Mouse (Mus musculus): ENCODE results near the gene Lmo4.
A peak's percentile ranks its signal among the peaks of the same experiment; 100 is the strongest.

Lmo4 gene

GRCm38 (mm10) chr3:144204413-144205311, at the start of gene Lmo4:
Gene Lmo4 (minus strand): TSS chr3:144205220.
- peak; percentile 91 for DNase-seq (ENCODE audit: low spot score)

- no peak for DNase-seq (ENCODE audit: low spot score)
These were observed 49.3 kb upstream of the Lmo4 start for GRCm38 (mm10) chr3:144254281-144254680.

DNA sequence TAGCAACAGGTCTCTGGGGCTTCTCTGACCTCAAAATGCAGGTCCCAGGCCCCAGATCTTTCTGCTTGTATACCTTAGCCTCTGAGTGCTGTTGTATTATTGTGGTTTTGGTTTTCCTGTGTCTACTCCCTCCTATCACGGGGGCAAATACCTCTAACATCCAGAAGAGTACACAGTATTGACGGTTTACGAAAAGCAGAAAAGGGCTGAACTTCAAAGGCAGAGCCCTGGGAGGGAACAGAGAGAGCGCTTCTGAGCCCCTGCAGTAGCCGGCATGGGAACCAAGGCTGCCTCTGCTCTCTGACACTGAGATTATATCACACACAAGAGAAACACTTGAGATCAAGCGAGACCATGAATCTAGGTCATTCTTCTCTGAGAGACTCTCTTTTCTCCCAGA, 48.0 kb upstream of the Lmo4 start:
- DNase-seq (ENCODE audit: low spot score) = no peak

DNA sequence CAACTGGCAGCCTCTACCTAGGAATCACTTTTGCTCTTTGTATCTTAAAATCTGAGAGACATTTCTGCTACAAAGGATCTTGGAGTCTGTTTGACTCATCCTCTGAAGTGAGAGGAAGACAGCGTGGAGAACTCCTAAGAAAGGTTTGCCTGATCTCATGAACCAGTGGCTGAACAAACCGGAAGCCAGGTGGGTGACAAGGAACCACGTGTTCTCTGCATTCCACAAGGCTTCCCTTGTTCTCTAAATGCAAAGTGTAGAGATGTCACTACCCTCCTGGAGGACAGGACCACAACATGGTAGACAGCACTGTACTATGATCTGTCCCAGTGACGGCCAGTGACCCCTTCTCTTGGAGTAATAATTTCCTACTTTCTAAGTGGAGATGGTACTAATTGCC, 47.1 kb upstream of the Lmo4 start:
- no peak for DNase-seq (ENCODE audit: low spot score)

GRCm38 (mm10) chr3:144242025-144242673, 37.1 kb upstream of the Lmo4 start:
- DNase-seq (ENCODE audit: low spot score) = peak; percentile 86

DNA sequence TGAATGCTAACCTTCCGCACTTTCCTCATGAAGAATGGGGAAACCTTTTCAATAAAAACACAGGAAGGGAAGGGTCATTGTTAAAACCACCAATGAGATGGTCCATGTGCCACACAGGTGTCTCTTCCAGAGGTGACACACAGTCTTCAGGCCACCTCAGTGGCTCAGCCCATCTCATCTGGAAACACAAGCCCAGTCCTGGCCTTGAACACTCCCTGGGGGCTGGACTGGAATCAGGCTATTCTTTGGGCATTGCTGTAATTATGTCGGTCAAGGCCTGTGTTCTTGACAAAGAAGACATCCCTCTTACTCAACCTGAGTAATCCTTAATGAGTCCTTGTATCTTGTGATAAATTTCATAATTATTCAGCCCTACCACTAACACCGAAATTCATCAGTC, 36.1 kb upstream of the Lmo4 start:
- no peak for DNase-seq (ENCODE audit: low spot score)

GRCm38 (mm10) chr3:144238482-144238881, 33.5 kb upstream of the Lmo4 start:
- DNase-seq (ENCODE audit: low spot score) = no peak

DNA sequence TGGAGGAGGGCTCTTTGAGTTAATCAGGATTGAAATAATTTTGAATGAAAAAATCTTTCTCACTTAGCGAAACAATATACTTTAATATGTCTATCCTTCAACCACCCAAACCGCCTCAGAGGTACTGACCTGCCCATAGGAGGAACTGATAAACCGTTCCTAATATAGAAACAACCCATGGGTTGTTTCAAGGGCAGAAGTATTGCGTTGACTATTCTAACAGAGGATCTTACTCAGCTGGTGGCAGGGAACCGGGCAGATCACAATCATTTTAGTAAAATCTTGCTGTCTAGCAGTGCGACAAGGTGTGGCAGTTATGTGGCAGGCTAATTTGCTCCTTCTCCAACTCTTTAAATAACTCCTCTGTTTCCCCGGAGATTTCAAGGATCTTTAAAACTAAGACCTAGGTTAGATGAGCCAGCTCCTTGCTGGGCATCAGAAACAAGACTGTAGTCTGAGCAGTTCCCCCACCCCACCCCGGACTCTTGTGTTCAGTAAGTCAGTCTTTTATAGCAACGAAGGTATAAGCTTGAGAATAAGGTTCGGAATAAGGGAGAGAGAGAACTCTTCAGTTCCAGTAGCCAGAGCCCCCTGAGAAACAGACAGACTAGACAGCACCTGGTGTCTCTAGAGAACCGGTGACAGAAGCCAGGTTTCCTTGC, 27.5 kb upstream of the Lmo4 start:
- DNase-seq (ENCODE audit: low spot score) = no peak

DNA sequence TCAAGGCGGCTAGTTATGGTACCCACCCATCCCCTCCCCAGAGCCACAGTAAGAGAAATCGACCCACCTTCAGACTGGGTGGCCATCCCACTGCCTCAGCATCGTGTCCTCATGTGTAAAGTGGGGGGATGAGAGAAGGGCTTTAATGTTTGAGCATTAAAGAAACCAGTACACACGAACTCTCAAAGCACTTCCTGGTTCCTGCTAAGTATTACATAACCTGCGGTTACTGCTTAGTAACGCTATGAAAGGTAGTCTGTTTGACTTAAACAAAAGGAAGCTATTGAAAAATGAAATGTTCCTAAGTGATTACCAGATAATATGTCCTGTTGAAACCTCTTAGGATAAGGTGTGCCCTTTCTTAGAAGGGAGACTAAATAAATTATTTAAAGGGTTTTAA, 26.9 kb upstream of the Lmo4 start:
- DNase-seq (ENCODE audit: low spot score) = no peak

DNA sequence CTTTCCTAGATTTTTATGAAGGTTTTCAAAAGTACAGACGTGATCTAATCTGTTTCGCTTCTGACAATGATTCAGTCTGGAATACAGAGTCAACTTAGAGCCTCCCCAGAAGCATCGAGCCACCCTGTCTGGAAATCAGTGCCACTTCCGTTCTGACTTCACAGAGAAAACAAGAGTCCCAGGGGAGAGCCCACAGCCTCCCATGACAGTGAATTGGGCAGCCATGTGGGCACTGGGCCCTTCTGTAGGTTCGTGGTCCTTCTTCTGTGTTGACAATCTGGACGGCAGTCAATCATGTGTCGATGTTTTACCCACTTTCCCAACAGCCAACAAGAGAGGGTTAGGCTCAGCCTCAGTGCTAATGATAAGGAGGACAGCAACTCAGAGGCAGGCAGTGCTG, 26.4 kb upstream of the Lmo4 start:
- DNase-seq (ENCODE audit: low spot score) = no peak

DNA sequence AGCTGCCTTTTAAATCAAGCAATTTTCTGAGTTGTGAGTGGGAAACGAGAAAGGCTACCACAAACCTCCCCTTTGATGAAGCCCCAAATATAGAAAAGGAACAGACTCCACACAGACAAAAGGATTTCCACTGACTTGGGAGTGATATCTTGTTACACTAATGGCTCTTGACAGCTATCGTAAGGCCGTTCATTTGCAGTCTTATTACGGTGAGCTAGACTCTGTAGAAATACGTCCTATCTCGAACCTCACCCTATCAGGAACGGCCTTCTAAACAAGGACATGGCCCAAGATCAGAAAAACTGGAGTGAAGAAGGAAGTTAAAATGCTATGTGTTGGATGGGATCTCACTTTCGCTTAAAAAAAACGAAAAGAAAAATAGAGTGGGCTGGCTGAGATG, 25.0 kb upstream of the Lmo4 start:
- DNase-seq (ENCODE audit: low spot score) = no peak

GRCm38 (mm10) chr3:144229312-144229711, 24.3 kb upstream of the Lmo4 start:
- DNase-seq (ENCODE audit: low spot score) = no peak

GRCm38 (mm10) chr3:144225456-144226240, 20.6 kb upstream of the Lmo4 start:
- peak; percentile 51 for DNase-seq (ENCODE audit: low spot score)

DNA sequence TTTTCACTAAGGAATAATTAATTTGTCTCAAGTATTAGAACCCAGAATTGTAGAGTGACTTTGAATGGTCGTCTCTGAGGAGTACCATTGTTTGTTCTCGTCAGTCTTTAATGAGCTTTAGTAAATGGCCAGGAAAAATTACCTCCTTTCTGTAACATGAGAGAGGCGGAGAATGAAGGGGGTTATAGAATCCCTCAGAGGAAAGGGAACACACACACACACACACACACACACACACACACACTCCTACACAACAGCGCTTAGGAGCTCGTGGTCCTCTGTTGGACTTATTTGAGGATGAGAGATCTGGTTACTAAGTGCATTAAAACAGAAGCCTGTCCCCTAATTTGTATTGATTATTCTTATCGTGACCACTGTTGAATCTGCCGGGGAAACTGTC, 19.6 kb upstream of the Lmo4 start:
- no peak for DNase-seq (ENCODE audit: low spot score)

GRCm38 (mm10) chr3:144223377-144224105, 18.5 kb upstream of the Lmo4 start:
- DNase-seq (ENCODE audit: low spot score) = no peak

DNA sequence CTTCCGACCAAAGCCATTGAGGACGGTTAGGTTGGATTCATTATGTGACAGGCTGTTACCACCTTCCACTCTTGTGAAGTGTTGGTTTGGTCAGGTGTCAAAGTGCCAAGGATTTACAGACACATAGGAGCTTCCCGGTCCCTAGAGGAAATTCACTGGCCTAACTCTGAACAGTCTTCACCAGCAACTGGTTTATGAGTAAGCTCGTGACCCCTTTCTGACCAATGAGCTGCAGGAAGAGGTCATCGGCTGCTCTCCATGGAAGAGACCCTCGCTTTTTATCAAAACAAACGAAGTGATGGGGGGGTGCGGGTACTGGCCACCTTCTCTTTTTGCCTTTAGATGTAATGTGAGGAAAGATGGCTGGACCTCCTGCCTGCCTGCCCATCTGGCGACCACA, 17.4 kb upstream of the Lmo4 start:
- no peak for DNase-seq (ENCODE audit: low spot score)

DNA sequence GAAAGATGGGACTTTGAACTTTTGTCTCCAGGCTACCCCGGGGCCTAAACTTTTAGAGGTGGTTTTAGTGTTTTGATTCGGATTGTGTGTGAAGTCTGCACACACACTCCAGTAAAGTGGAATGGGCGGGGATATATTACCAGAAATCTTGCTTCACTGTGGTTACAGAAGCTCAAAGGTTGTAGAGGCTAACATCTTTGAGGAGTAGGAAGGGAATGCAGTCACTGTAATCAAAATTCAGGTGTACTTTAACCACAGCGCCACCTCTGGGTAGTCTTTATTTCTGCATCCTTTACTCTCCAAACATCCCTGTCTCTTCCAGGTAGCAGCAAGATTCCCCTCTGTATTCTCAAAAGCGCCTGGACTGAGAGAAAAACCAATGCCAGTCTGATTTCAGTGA, 2.5 kb upstream of the Lmo4 start:
- peak; percentile 66 for DNase-seq (ENCODE audit: low spot score)

DNA sequence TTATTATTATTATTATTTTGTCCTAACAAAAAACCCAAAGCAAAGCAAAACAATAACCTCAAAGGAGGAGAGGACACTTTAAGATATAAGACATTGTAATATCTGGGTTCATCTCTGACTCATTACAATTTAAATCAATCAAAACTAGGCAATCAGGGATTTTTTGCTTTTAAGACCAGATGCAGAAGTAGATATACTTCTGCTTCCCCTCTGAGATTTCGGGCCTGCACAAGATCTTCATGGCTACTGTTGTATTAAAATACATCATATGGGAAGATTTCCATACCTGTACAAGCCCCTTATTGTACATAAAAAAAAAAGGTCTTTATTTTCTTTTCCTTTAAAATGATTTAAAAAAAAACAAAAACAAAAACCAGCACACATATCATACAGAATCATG, 1.9 kb upstream of the Lmo4 start:
- DNase-seq (ENCODE audit: low spot score) = no peak

- no peak for DNase-seq (ENCODE audit: low spot score)
These were observed 1.2 kb upstream of the Lmo4 start for GRCm38 (mm10) chr3:144206261-144206660.

DNA sequence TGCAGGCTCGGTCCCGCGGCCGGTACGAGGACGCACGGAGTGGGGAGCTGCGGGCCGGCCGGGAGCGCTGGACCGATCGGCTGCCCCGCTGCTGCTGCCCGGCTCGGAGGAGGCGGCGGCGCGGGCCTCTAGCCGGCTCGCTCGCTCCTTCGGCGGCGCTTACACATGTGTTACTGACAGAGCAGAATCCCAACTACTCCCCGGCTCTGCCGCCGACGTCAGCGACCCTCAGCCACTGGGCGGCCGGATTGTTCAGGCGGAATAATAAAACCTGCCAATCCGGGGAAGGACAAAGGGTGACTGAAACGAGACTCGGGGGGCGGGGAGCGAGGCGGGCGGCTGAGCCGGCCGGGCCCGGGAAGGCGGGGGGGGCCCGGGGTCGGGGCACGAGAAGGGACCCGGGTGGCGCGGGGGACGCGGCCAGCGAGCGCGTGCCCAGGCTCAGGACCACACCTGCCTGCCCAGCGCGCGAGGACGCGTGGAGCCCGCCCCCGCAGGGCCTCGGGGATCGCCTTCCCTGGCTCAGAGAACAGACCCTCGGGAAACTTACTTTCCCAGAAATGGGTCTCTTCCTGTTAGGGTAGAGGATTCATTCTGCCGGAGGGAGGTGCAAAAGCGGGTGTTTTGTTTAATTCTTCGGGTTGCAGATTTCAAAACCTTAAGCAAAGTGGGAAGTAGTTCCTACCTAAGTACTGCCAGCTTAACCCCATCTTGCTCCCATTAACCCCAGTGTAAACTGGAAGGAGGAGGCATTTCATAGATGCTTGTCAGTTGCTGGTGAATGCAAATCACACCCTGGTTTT, 532 bp upstream of the Lmo4 start:
- DNase-seq (ENCODE audit: low spot score) = peak; percentile 94

GRCm38 (mm10) chr3:144203988-144204412, 1.0 kb downstream of the Lmo4 start:
- no peak for DNase-seq (ENCODE audit: low spot score)
